Mouse (Mus musculus) G1E (cell line): ENCODE results near the gene Gm1993. TPM values are rescaled to one million over a fixed set of nuclear protein-coding genes. Genes with fewer than 3 reads are reported as not detected.
"Not testable (repeated sequence)": the region's sequence is repeated elsewhere in the genome, so short reads cannot be mapped to it uniquely, and the experiment has no call there.

ENCODE experiments used
- ATAC-seq: 2 replicates; pipeline ENCODE4 v1.8.0; 2016; ENCODE audit warnings: mild to moderate bottlenecking; ENCODE audit not compliant: insufficient number of reproducible peaks, poor library complexity, low FRiP score, severe bottlenecking; ENCODE audit errors: extremely low read depth
- DNase-seq: peaks from one replicate; pipeline ENCODE4 v3.0.0; 2012; ENCODE audit warnings: low spot score
- H3K27me3 ChIP-seq: 2 replicates; pipeline ENCODE4 v1.6.1; 2012; ENCODE audit warnings: mild to moderate bottlenecking, low read length, inconsistent platforms; ENCODE audit not compliant: insufficient read depth
- H3K36me3 ChIP-seq: replicated peaks from 2 replicates; pipeline ENCODE3; 2012; ENCODE audit warnings: mild to moderate bottlenecking, inconsistent platforms
- H3K4me1 ChIP-seq: 2 replicates; pipeline ENCODE4 v1.6.1; 2012; ENCODE audit warnings: low read depth, low read length, inconsistent platforms, mixed read lengths; ENCODE audit not compliant: insufficient read depth
- H3K4me3 ChIP-seq: 2 replicates; pipeline ENCODE4 v1.5.1; 2012; ENCODE audit warnings: low read depth, mild to moderate bottlenecking, inconsistent platforms, low read length, moderate library complexity, mixed read lengths
- H3K9me3 ChIP-seq: replicated peaks from 2 replicates; pipeline ENCODE4 v1.6.1; 2012; ENCODE audit warnings: inconsistent platforms
- polyA plus RNA-seq: library from polyadenylated mRNA; stranded (reverse); fragments of >175 nt; gene quantifications from 2 replicates; pipeline ENCODE4 v1.2.3, GENCODE M21; 2012
- total RNA-seq, 2 experiments: library from RNA; stranded (forward) in 1 of 2; stranded (reverse) in 1 of 2; fragments of 200-1000 nt in 1 of 2; fragments of >200 nt in 1 of 2; fragmentation: Nextera tagmentation in 1 of 2; gene quantifications; 2 replicates each; pipeline ENCODE4 v1.2.3; 2014 to 2017

Gm1993 gene
- total RNA-seq (2014; fragmentation: Nextera tagmentation), result not detected in 2 replicates
- total RNA-seq (2017), result not detected in 2 replicates
- not detected in 2 replicates for polyA plus RNA-seq

GRCm38 (mm10) chrX:25570352-25570751 lies at the start of gene Gm1993:
Gm1993 (minus strand) TSS chrX:25570452.
- ATAC-seq, H3K9me3 ChIP-seq, DNase-seq, H3K27me3 ChIP-seq, H3K36me3 ChIP-seq, H3K4me3 ChIP-seq, H3K4me1 ChIP-seq: not testable (repeated sequence)
